Mouse (Mus musculus) lung, postnatal 4 days (tissue): Measurements from ENCODE around the gene Crat.
A peak's percentile ranks its signal among the peaks of the same experiment; 100 is the strongest.

Experiments
- DNase-seq, 2 experiments: peaks; one replicate each; pipeline ENCODE4 v3.0.0; 2021

The Crat gene

GRCm38 (mm10) chr2:30415157-30415935 lies at the start of gene Crat:
Gene Crat, minus strand, starts transcription at chr2:30415813.
- DNase-seq, result peak; percentile 94 to 97

GRCm38 (mm10) chr2:30464411-30464810 lies 48.8 kb upstream of the Crat start:
- DNase-seq, result no peak

- peak; percentile 78 to 83 for DNase-seq
These were observed 48.3 kb upstream of the Crat start for GRCm38 (mm10) chr2:30463904-30464330.

- peak; percentile 62 to 80 for DNase-seq
These were observed 47.7 kb upstream of the Crat start for GRCm38 (mm10) chr2:30463341-30463761.

GRCm38 (mm10) chr2:30459241-30459640 lies 43.6 kb upstream of the Crat start:
- no peak for DNase-seq

GRCm38 (mm10) chr2:30458349-30458748 lies 42.7 kb upstream of the Crat start:
- no peak for DNase-seq

GRCm38 (mm10) chr2:30456104-30456980 lies 40.7 kb upstream of the Crat start:
- no peak for DNase-seq

GRCm38 (mm10) chr2:30454587-30454986 lies 39.0 kb upstream of the Crat start:
- DNase-seq, result no peak

GRCm38 (mm10) chr2:30453570-30453969 lies 38.0 kb upstream of the Crat start:
- no peak for DNase-seq

- DNase-seq, result no peak
These were observed 35.9 kb upstream of the Crat start for GRCm38 (mm10) chr2:30451525-30451924.

GRCm38 (mm10) chr2:30450530-30450929 lies 34.9 kb upstream of the Crat start:
- no peak for DNase-seq

GRCm38 (mm10) chr2:30448371-30448770 lies 32.8 kb upstream of the Crat start:
- DNase-seq, result no peak

GRCm38 (mm10) chr2:30446891-30447826 lies 31.5 kb upstream of the Crat start:
- DNase-seq, result peak; percentile 67 to 81

- DNase-seq, result peak in 1 of 2 experiments; percentile 75
These were observed 29.7 kb upstream of the Crat start for GRCm38 (mm10) chr2:30445312-30445711.

- DNase-seq, result no peak
These were observed 28.8 kb upstream of the Crat start for GRCm38 (mm10) chr2:30444450-30444849.

- DNase-seq, result peak; percentile 50 to 76
These were observed 28.4 kb upstream of the Crat start for GRCm38 (mm10) chr2:30444006-30444405.

- DNase-seq, result no peak
These were observed 27.7 kb upstream of the Crat start for GRCm38 (mm10) chr2:30443281-30443680.

- no peak for DNase-seq
These were observed 26.9 kb upstream of the Crat start for GRCm38 (mm10) chr2:30442498-30442890.

GRCm38 (mm10) chr2:30441518-30442497 lies 26.2 kb upstream of the Crat start:
- peak; percentile 83 to 88 for DNase-seq

GRCm38 (mm10) chr2:30440701-30441517 lies 25.3 kb upstream of the Crat start:
- DNase-seq, result peak; percentile 79 to 83
